Mouse (Mus musculus) cortical plate, adult 2 months (tissue): ENCODE results near the gene Gbgt1.

Source experiments
- CTCF ChIP-seq: fragments of 200-500 bp; IDR thresholded peaks from 2 replicates; pipeline ENCODE4 v1.5.1; 2011; ENCODE audit warnings: mild to moderate bottlenecking, control low read depth, low read length; ENCODE audit not compliant: insufficient read depth; ENCODE audit errors: extremely low read depth
- POLR2A ChIP-seq: fragments of 200-500 bp; IDR thresholded peaks from 2 replicates; pipeline ENCODE4 v1.6.1; 2011; ENCODE audit warnings: mild to moderate bottlenecking, low read length, control low read depth; ENCODE audit not compliant: insufficient read depth; ENCODE audit errors: extremely low read depth

GRCm38 (mm10) chr2:28540587-28541227 lies 44.0 kb downstream of the Gbgt1 start:
- TF ChIP-seq CTCF (no peak), POLR2A (no peak)
